Mouse (Mus musculus) heart, embryonic 16.5 days (tissue): ENCODE results near the gene Ipo4. TPM values are rescaled to one million over a fixed set of nuclear protein-coding genes. Genes with fewer than 3 reads are reported as not detected.

Experiments
- ATAC-seq: fragments of 200-750 bp; cut with Nextera tagmentation; replicated peaks from 2 replicates; pipeline ENCODE4 v1.8.0; 2017; ENCODE audit warnings: moderate number of reproducible peaks; ENCODE audit not compliant: insufficient read depth, low FRiP score; ENCODE audit errors: extremely low read depth
- H3K27ac ChIP-seq: fragments of 300-500 bp; sonication (generic); 2 replicates; pipeline ENCODE4 v1.5.1; 2014; ENCODE audit warnings: mild to moderate bottlenecking, low read length, control low read depth, moderate library complexity
- H3K27me3 ChIP-seq: fragments of 300-500 bp; sonication (generic); 2 replicates; pipeline ENCODE4 v1.6.1; 2014; ENCODE audit warnings: low read length, mixed read lengths; ENCODE audit not compliant: control insufficient read depth, insufficient read depth
- H3K36me3 ChIP-seq: fragments of 300-500 bp; sonication (generic); 2 replicates; pipeline ENCODE4 v1.6.1; 2014; ENCODE audit not compliant: control insufficient read depth, insufficient read depth
- H3K4me1 ChIP-seq: fragments of 300-500 bp; sonication (generic); 2 replicates; pipeline ENCODE4 v1.6.1; 2014; ENCODE audit warnings: low read length, mixed read lengths; ENCODE audit not compliant: control insufficient read depth, insufficient read depth
- H3K4me2 ChIP-seq: fragments of 300-500 bp; sonication (generic); 2 replicates; pipeline ENCODE4 v1.6.1; 2014; ENCODE audit warnings: low read depth, mild to moderate bottlenecking, control low read depth, low read length
- H3K4me3 ChIP-seq: fragments of 300-500 bp; sonication (generic); 2 replicates; pipeline ENCODE4 v1.5.1; 2014; ENCODE audit warnings: mild to moderate bottlenecking, control low read depth, low read length
- H3K9ac ChIP-seq: fragments of 300-500 bp; sonication (generic); 2 replicates; pipeline ENCODE4 v1.6.1; 2014; ENCODE audit warnings: low read length, control low read depth
- H3K9me3 ChIP-seq: fragments of 300-500 bp; sonication (generic); replicated peaks from 2 replicates; pipeline ENCODE4 v1.6.1; 2016; ENCODE audit warnings: low read length; ENCODE audit not compliant: control insufficient read depth
- WGBS: fragments of 180-500 bp; shearing (Covaris S2); extraction: QIAGEN DNeasy Blood & Tissue Kit; methylation state at CpG from one replicate; pipeline ENCODE4 v1.1.7; 2014; 5-methylcytosine and 5-hydroxymethylcytosine counted together
- polyA plus RNA-seq: library from polyadenylated mRNA; unstranded; fragments of >200 nt; fragmentation: Nextera tagmentation; extraction: Ambion mirVana; gene quantifications from 2 replicates; pipeline ENCODE4 v1.2.1, GENCODE M21; 2015

The Ipo4 gene
- polyA plus RNA-seq, 1 experiment from 2014 or later = 64.8 TPM

- Histone ChIP-seq H3K4me2 (peak within 1 kb of the TSS; percentile 65), H3K27me3 (no peaks in the 10 kb centered on the region), H3K4me3 (peak within 1 kb of the TSS; percentile 76), H3K4me1 (peaks cover 24% of the 10 kb centered on the region), H3K36me3 (peaks cover 14% of the 10 kb centered on the region), H3K27ac (peak within 1 kb of the TSS; percentile 99), H3K9me3 (no peaks in the 10 kb centered on the region), H3K9ac (peak within 1 kb of the TSS; percentile 86)
- peak; percentile 82 for ATAC-seq
- WGBS = under 1% methylated on average over 32 of the region's 32 CpGs
Observed at GRCm38 (mm10) chr14:55577871-55578667, 57.7 kb downstream of the Ipo4 start, which contains the start of gene Psme1. TSS of gene Psme1 (plus strand) at chr14:55578123.

- H3K4me1 ChIP-seq = peaks cover 24% of the 10 kb centered on the region
- 57% methylated on average over 16 of the region's 16 CpGs for WGBS
Observed at GRCm38 (mm10) chr14:55576376-55576775, 59.4 kb downstream of the Ipo4 start.

GRCm38 (mm10) chr14:55575711-55576110 is 60.0 kb downstream of the Ipo4 start:
- ATAC-seq = peak; percentile 35; the same call in 1 of the 2 replicates
- 32% methylated on average over 13 of the region's 13 CpGs for WGBS

More at GRCm38 (mm10) chr14:55576376-55576775, 59.4 kb downstream of the Ipo4 start:
- Histone ChIP-seq H3K27ac (peak overlapping the region; percentile 99), H3K9me3 (no peaks in the 10 kb centered on the region), H3K9ac (peak overlapping the region; percentile 79), H3K27me3 (no peaks in the 10 kb centered on the region), H3K4me2 (peak overlapping the region; percentile 72), H3K36me3 (peaks cover 8% of the 10 kb centered on the region), H3K4me3 (peak overlapping the region; percentile 54)
- ATAC-seq = no peak

More at GRCm38 (mm10) chr14:55575711-55576110, 60.0 kb downstream of the Ipo4 start:
- H3K4me1 ChIP-seq = peaks cover 24% of the 10 kb centered on the region
- no peaks in the 10 kb centered on the region for H3K27me3 ChIP-seq
- peak overlapping the region; percentile 54 for H3K4me3 ChIP-seq
- H3K9ac ChIP-seq = peak overlapping the region; percentile 79
- peak overlapping the region; percentile 99 for H3K27ac ChIP-seq
- H3K9me3 ChIP-seq = no peaks in the 10 kb centered on the region
- H3K4me2 ChIP-seq = peak overlapping the region; percentile 72
- H3K36me3 ChIP-seq = peaks cover 4% of the 10 kb centered on the region; the same call in 1 of the 2 replicates

Other genes starting within 250 kb of the Ipo4 start
- gene Dhrs4, start 157.2 kb downstream of the Ipo4 start, polyA plus RNA-seq = 67.2 and 68.9 TPM in 2 replicates
- gene Carmil3, start 145.3 kb downstream of the Ipo4 start, polyA plus RNA-seq = 1.3 and 1.9 TPM in 2 replicates
- gene Cpne6, start 125.5 kb downstream of the Ipo4 start, polyA plus RNA-seq = 0.21 and 0.24 TPM in 2 replicates
- 0.05 TPM in 1 of 2 replicates, not detected in the other for gene Nrl, start 111.0 kb downstream of the Ipo4 start, polyA plus RNA-seq
- gene Pck2, start 95.7 kb downstream of the Ipo4 start, polyA plus RNA-seq = 36.8 and 42.8 TPM in 2 replicates
- 75.1 and 75.5 TPM in 2 replicates for gene Dcaf11, start 76.0 kb downstream of the Ipo4 start, polyA plus RNA-seq
- 1.2 and 1.5 TPM in 2 replicates for gene A730061H03Rik, start 75.6 kb downstream of the Ipo4 start, polyA plus RNA-seq
- gene Fitm1, start 60.3 kb downstream of the Ipo4 start, polyA plus RNA-seq = 79.4 and 85.6 TPM in 2 replicates
- 223 and 227 TPM in 2 replicates for gene Psme1, start 57.8 kb downstream of the Ipo4 start, polyA plus RNA-seq
- 24.0 and 26.5 TPM in 2 replicates for gene Emc9, start 50.7 kb downstream of the Ipo4 start, polyA plus RNA-seq
- gene Psme2, start 44.8 kb downstream of the Ipo4 start, polyA plus RNA-seq = 207 TPM in 2 replicates
- gene Rnf31, start 44.2 kb downstream of the Ipo4 start, polyA plus RNA-seq = 15.7 and 18.6 TPM in 2 replicates
- 11.5 and 15.3 TPM in 2 replicates for gene Irf9, start 32.4 kb downstream of the Ipo4 start, polyA plus RNA-seq
- 4.8 and 7.3 TPM in 2 replicates for gene Rec8, start 17.9 kb downstream of the Ipo4 start, polyA plus RNA-seq
- gene Gm49378, start 1.9 kb upstream of the Ipo4 start, polyA plus RNA-seq = 0.59 and 0.61 TPM in 2 replicates
- 90.8 and 99.0 TPM in 2 replicates for gene Tm9sf1, start 7.8 kb upstream of the Ipo4 start, polyA plus RNA-seq
- gene Tssk4, start 14.2 kb upstream of the Ipo4 start, polyA plus RNA-seq = 0.22 and 0.45 TPM in 2 replicates
- 93.7 and 96.5 TPM in 2 replicates for gene Mdp1, start 24.6 kb upstream of the Ipo4 start, polyA plus RNA-seq
- 43.0 and 43.9 TPM in 2 replicates for gene Gmpr2, start 36.0 kb upstream of the Ipo4 start, polyA plus RNA-seq
- gene Nedd8, start 36.2 kb upstream of the Ipo4 start, polyA plus RNA-seq = 444 and 466 TPM in 2 replicates
- 27.5 and 30.0 TPM in 2 replicates for gene Tinf2, start 45.9 kb upstream of the Ipo4 start, polyA plus RNA-seq
- 0.45 and 0.57 TPM in 2 replicates for gene Tgm1, start 78.0 kb upstream of the Ipo4 start, polyA plus RNA-seq
- 22.0 and 25.6 TPM in 2 replicates for gene Rabggta, start 86.3 kb upstream of the Ipo4 start, polyA plus RNA-seq
- 71.1 and 76.3 TPM in 2 replicates for gene Dhrs1, start 109.7 kb upstream of the Ipo4 start, polyA plus RNA-seq
- gene Nop9, start 109.7 kb upstream of the Ipo4 start, polyA plus RNA-seq = 21.5 and 22.7 TPM in 2 replicates
- 1.3 and 1.8 TPM in 2 replicates for gene Cideb, start 122.5 kb upstream of the Ipo4 start, polyA plus RNA-seq
- 0.20 and 0.32 TPM in 2 replicates for gene Ltb4r2, start 125.5 kb upstream of the Ipo4 start, polyA plus RNA-seq
- 0.59 and 0.66 TPM in 2 replicates for gene Ltb4r1, start 130.0 kb upstream of the Ipo4 start, polyA plus RNA-seq
- 15.3 and 17.5 TPM in 2 replicates for gene Adcy4, start 148.1 kb upstream of the Ipo4 start, polyA plus RNA-seq
- 17.8 and 20.8 TPM in 2 replicates for gene Ripk3, start 152.9 kb upstream of the Ipo4 start, polyA plus RNA-seq
- 9.7 and 14.4 TPM in 2 replicates for gene Nfatc4, start 187.2 kb upstream of the Ipo4 start, polyA plus RNA-seq
- 11.1 and 13.7 TPM in 2 replicates for gene Nynrin, start 218.1 kb upstream of the Ipo4 start, polyA plus RNA-seq
- gene Cbln3, start 248.4 kb upstream of the Ipo4 start, polyA plus RNA-seq = 0.59 and 0.69 TPM in 2 replicates
- gene Khnyn, start 249.0 kb upstream of the Ipo4 start, polyA plus RNA-seq = 9.8 and 11.2 TPM in 2 replicates